Mouse (Mus musculus): ENCODE data around the gene Eef1akmt1. TPM values are rescaled to one million over a fixed set of nuclear protein-coding genes. Genes with fewer than 3 reads are reported as not detected.

Eef1akmt1 gene
- total RNA-seq (2014; rRNA removed) (11.6 and 11.7 TPM in 2 replicates), polyA plus RNA-seq (2012; rRNA removed) (5.6 and 6.2 TPM in 2 replicates)

GRCm38 (mm10) chr14:57571155-57572133 lies at the start of gene Eef1akmt1:
Gene Eef1akmt1, minus strand, starts transcription at chr14:57571612.
- WGBS: 4% methylated on average over 35 of the region's 35 CpGs
- TF ChIP-seq CTCF (IDR thresholded peaks at IDR 0.05; ENCODE audit: low read depth, low read length): no peak
- TF ChIP-seq POLR2A (IDR thresholded peaks at IDR 0.05; ENCODE audit: extremely low read depth, insufficient read depth, low read length): peak; percentile 74
- H3K4me3 ChIP-seq (ENCODE audit: insufficient read depth, low read depth, low read length): peak within 1 kb of the TSS; percentile 68

DNA sequence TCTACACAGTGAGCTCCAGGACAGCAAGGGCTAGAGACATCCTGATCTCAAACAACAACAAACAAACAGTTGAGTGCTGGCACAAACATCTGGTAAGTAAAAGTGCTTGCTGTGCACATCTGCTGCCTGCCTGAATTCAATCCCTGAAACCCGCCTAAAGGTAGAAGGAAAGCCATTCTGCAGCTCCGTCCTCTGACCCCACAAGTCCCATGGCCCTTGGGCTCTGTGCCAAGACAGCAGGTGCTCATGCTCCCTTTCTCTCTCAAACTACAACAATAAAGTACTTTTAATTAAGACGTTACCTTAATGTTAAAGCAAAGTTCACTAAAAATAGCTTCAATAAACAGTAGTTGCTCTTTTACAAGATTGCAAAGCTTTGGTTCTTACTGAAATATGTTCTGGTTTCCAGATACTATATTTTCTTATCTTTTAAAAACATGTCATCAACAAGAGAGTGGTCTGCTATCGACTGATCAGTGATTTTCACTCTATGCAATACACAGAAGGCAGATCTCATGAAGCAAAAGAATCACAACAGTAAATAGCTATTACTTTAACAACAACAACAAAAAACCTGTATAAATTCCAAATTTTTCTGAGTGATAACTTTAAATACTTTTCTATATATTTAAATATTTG lies 49.3 kb upstream of the Eef1akmt1 start:
- Histone ChIP-seq H3K36me3 (ENCODE audit: control insufficient read depth, insufficient read depth, low read length) (peaks cover 12% of the 10 kb centered on the region), H3K79me2 (ENCODE audit: control insufficient read depth, insufficient read depth, low read length) (no peaks in the 10 kb centered on the region), H3K27ac (replicated peaks; ENCODE audit: insufficient read depth, low read depth, low read length) (no peak overlapping the region), H3K4me3 (ENCODE audit: insufficient read depth, low read depth, low read length) (no peak overlapping the region), H3K27me3 (ENCODE audit: control insufficient read depth, insufficient read depth, low read length) (no peaks in the 10 kb centered on the region), H3K4me1 (ENCODE audit: control insufficient read depth, insufficient read depth, low read length) (no peaks in the 10 kb centered on the region), H3K9ac (ENCODE audit: low read depth, low read length) (no peak overlapping the region)
- TF ChIP-seq CTCF (IDR thresholded peaks at IDR 0.05; ENCODE audit: low read depth, low read length) (no peak), POLR2A (IDR thresholded peaks at IDR 0.05; ENCODE audit: extremely low read depth, insufficient read depth, low read length) (no peak)
- no peak for DNase-seq (ENCODE audit: extremely low read depth, low read depth, low spot score)
- WGBS: 72% methylated on average over 4 of the region's 4 CpGs

More at GRCm38 (mm10) chr14:57571155-57572133, at the start of gene Eef1akmt1:
- peak; percentile 92 for DNase-seq (ENCODE audit: extremely low read depth, low read depth, low spot score)
- Histone ChIP-seq H3K4me1 (ENCODE audit: control insufficient read depth, insufficient read depth, low read length) (peaks cover 11% of the 10 kb centered on the region; the same call in 1 of the 2 replicates), H3K27me3 (ENCODE audit: control insufficient read depth, insufficient read depth, low read length) (no peaks in the 10 kb centered on the region), H3K36me3 (ENCODE audit: control insufficient read depth, insufficient read depth, low read length) (no peaks in the 10 kb centered on the region; the same call in 1 of the 2 replicates), H3K79me2 (ENCODE audit: control insufficient read depth, insufficient read depth, low read length) (no peaks in the 10 kb centered on the region), H3K9ac (ENCODE audit: low read depth, low read length) (peak within 1 kb of the TSS; percentile 70), H3K27ac (replicated peaks; ENCODE audit: insufficient read depth, low read depth, low read length) (peak within 1 kb of the TSS; percentile 58)

GRCm38 (mm10) chr14:57619487-57619886 lies 48.1 kb upstream of the Eef1akmt1 start:
- Histone ChIP-seq H3K27ac (replicated peaks; ENCODE audit: insufficient read depth, low read depth, low read length) (no peak overlapping the region), H3K9ac (ENCODE audit: low read depth, low read length) (no peak overlapping the region), H3K36me3 (ENCODE audit: control insufficient read depth, insufficient read depth, low read length) (peaks cover 10% of the 10 kb centered on the region), H3K79me2 (ENCODE audit: control insufficient read depth, insufficient read depth, low read length) (no peaks in the 10 kb centered on the region), H3K4me3 (ENCODE audit: insufficient read depth, low read depth, low read length) (no peak overlapping the region), H3K27me3 (ENCODE audit: control insufficient read depth, insufficient read depth, low read length) (no peaks in the 10 kb centered on the region), H3K4me1 (ENCODE audit: control insufficient read depth, insufficient read depth, low read length) (no peaks in the 10 kb centered on the region)
- 57% methylated on average over 2 of the region's 2 CpGs for WGBS
- peak; percentile 35 for DNase-seq (ENCODE audit: extremely low read depth, low read depth, low spot score)
- TF ChIP-seq CTCF (IDR thresholded peaks at IDR 0.05; ENCODE audit: low read depth, low read length) (0 out of 2 replicates have a peak, but pooled peaks have one; percentile 4), POLR2A (IDR thresholded peaks at IDR 0.05; ENCODE audit: extremely low read depth, insufficient read depth, low read length) (no peak)

- no peaks in the 10 kb centered on the region for H3K27me3 ChIP-seq (ENCODE audit: control insufficient read depth, insufficient read depth, low read length)
- TF ChIP-seq POLR2A (IDR thresholded peaks at IDR 0.05; ENCODE audit: extremely low read depth, insufficient read depth, low read length): no peak
- no peak for TF ChIP-seq CTCF (IDR thresholded peaks at IDR 0.05; ENCODE audit: low read depth, low read length)
- peaks cover 7% of the 10 kb centered on the region for H3K36me3 ChIP-seq (ENCODE audit: control insufficient read depth, insufficient read depth, low read length)
- H3K79me2 ChIP-seq (ENCODE audit: control insufficient read depth, insufficient read depth, low read length): no peaks in the 10 kb centered on the region
- H3K4me3 ChIP-seq (ENCODE audit: insufficient read depth, low read depth, low read length): no peak overlapping the region
- H3K9ac ChIP-seq (ENCODE audit: low read depth, low read length): no peak overlapping the region
- no peaks in the 10 kb centered on the region for H3K4me1 ChIP-seq (ENCODE audit: control insufficient read depth, insufficient read depth, low read length)
- WGBS: 91% methylated on average over 1 of the region's 1 CpGs
- DNase-seq (ENCODE audit: extremely low read depth, low read depth, low spot score): no peak
- no peak overlapping the region for H3K27ac ChIP-seq (replicated peaks; ENCODE audit: insufficient read depth, low read depth, low read length)
Observed at GRCm38 (mm10) chr14:57617675-57618074, 46.3 kb upstream of the Eef1akmt1 start.

DNA sequence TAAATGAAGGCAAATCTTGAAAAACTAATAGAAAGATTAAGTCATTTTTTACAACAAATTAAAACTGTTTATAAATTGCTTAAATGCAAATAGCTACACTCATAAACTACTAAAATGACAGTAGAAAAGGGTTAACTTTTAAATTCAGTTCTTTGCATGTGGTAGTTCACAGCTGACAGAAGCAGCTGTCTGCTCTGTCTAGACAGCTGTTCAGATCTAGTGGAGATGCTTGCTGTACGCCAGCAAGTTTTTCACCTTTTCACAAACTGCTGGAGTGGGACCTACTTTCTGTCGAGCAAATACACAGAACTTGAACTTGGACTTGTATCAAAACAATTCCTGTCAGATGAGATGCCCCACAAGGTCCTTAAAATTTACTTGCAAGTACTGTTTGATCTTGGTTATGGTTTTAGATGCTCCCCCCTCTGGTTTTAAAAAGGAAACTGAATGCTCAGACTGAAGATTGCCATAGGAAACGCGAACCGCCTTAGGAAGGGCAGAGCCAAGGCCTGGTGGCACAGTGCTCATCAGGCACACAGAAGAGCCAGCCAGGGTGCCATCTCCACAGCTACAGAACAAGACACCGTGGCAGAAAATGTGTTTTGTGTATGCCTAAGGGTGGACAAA lies 45.0 kb upstream of the Eef1akmt1 start:
- 82% methylated on average over 6 of the region's 6 CpGs for WGBS
- Histone ChIP-seq H3K27ac (replicated peaks; ENCODE audit: insufficient read depth, low read depth, low read length) (no peak overlapping the region), H3K27me3 (ENCODE audit: control insufficient read depth, insufficient read depth, low read length) (no peaks in the 10 kb centered on the region), H3K4me3 (ENCODE audit: insufficient read depth, low read depth, low read length) (no peak overlapping the region), H3K4me1 (ENCODE audit: control insufficient read depth, insufficient read depth, low read length) (no peaks in the 10 kb centered on the region), H3K36me3 (ENCODE audit: control insufficient read depth, insufficient read depth, low read length) (peaks cover 5% of the 10 kb centered on the region; the same call in 1 of the 2 replicates), H3K79me2 (ENCODE audit: control insufficient read depth, insufficient read depth, low read length) (no peaks in the 10 kb centered on the region), H3K9ac (ENCODE audit: low read depth, low read length) (no peak overlapping the region)
- DNase-seq (ENCODE audit: extremely low read depth, low read depth, low spot score): no peak
- no peak for TF ChIP-seq CTCF (IDR thresholded peaks at IDR 0.05; ENCODE audit: low read depth, low read length)
- TF ChIP-seq POLR2A (IDR thresholded peaks at IDR 0.05; ENCODE audit: extremely low read depth, insufficient read depth, low read length): no peak
